Mouse (Mus musculus) liver, postnatal 0 days (tissue): ENCODE measurements at regions not wholly inside any gene's neighbourhood (a gene's known extent, or its start where the extent isn't known, plus 50 kb on each side); places are given as distances from the start of the nearest gene placed in this dataset.

ENCODE experiments used
- ATAC-seq: fragments of 200-750 bp; cut with Nextera tagmentation; 2 replicates; pipeline ENCODE4 v1.8.0; 2017; ENCODE audit warnings: mild to moderate bottlenecking, moderate library complexity
- DNase-seq: peaks from one replicate; pipeline ENCODE4 v3.0.0-alpha.2; 2016
- H3K27ac ChIP-seq: fragments of 300-500 bp; sonication (generic); 2 replicates; pipeline ENCODE4 v1.5.1; 2014; ENCODE audit warnings: antibody characterized with exemption, moderate library complexity, mild to moderate bottlenecking, low read depth
- H3K27me3 ChIP-seq: fragments of 300-500 bp; sonication (generic); 2 replicates; pipeline ENCODE4 v1.6.1; 2014; ENCODE audit warnings: low read length, control low read depth, mixed read lengths; ENCODE audit not compliant: insufficient read depth
- H3K36me3 ChIP-seq: fragments of 300-500 bp; sonication (generic); replicated peaks from 2 replicates; pipeline ENCODE4 v1.6.1; 2014; ENCODE audit warnings: mild to moderate bottlenecking, control low read depth, low read length, moderate library complexity, mixed read lengths; ENCODE audit not compliant: insufficient read depth
- H3K4me1 ChIP-seq: fragments of 300-500 bp; sonication (generic); 2 replicates; pipeline ENCODE4 v1.6.1; 2014; ENCODE audit warnings: antibody characterized with exemption, mild to moderate bottlenecking, control low read depth; ENCODE audit not compliant: insufficient read depth
- H3K4me2 ChIP-seq: fragments of 300-500 bp; sonication (generic); 2 replicates; pipeline ENCODE4 v1.6.1; 2014; ENCODE audit warnings: low read depth, mild to moderate bottlenecking, low read length, moderate library complexity, mixed read lengths
- H3K4me3 ChIP-seq: fragments of 300-500 bp; sonication (generic); 2 replicates; pipeline ENCODE4 v1.5.1; 2014; ENCODE audit warnings: low read depth, low read length
- H3K9ac ChIP-seq: fragments of 300-500 bp; sonication (generic); replicated peaks from 2 replicates; pipeline ENCODE4 v1.6.1; 2014; ENCODE audit warnings: mild to moderate bottlenecking, moderate library complexity
- H3K9me3 ChIP-seq: fragments of 300-500 bp; sonication (generic); 2 replicates; pipeline ENCODE4 v1.6.1; 2016; ENCODE audit warnings: mild to moderate bottlenecking, control low read depth, low read length, mixed read lengths
- CTCF ChIP-seq: sonication (generic); IDR thresholded peaks from 2 replicates; pipeline ENCODE4 v1.5.1; 2016; ENCODE audit warnings: antibody characterized with exemption, low read depth
- EP300 ChIP-seq: IDR thresholded peaks from 2 replicates; pipeline ENCODE4 v1.6.1; 2016; ENCODE audit warnings: antibody characterized with exemption, low read depth, mild to moderate bottlenecking
- WGBS: fragments of 180-500 bp; shearing (Covaris S2); extraction: QIAGEN DNeasy Blood & Tissue Kit; methylation state at CpG from one replicate; pipeline ENCODE4 v1.1.7; 2014; ENCODE audit not compliant: insufficient replicate concordance; 5-methylcytosine and 5-hydroxymethylcytosine counted together

- no peak for DNase-seq
- no peak overlapping the region for H3K9ac ChIP-seq
- H3K4me2 ChIP-seq = no peak overlapping the region
- H3K4me3 ChIP-seq = no peak overlapping the region
- H3K36me3 ChIP-seq = no peaks in the 10 kb centered on the region
- no peaks in the 10 kb centered on the region for H3K9me3 ChIP-seq
- ATAC-seq = no peak
- WGBS = 67% methylated on average over 2 of the region's 2 CpGs
- TF ChIP-seq EP300 (no peak), CTCF (no peak)
- H3K27ac ChIP-seq = no peak overlapping the region
- H3K27me3 ChIP-seq = no peaks in the 10 kb centered on the region
- no peaks in the 10 kb centered on the region for H3K4me1 ChIP-seq
Observed at GRCm38 (mm10) chr14:21932771-21933170, 56.6 kb downstream of the Zfp503 start.

DNA sequence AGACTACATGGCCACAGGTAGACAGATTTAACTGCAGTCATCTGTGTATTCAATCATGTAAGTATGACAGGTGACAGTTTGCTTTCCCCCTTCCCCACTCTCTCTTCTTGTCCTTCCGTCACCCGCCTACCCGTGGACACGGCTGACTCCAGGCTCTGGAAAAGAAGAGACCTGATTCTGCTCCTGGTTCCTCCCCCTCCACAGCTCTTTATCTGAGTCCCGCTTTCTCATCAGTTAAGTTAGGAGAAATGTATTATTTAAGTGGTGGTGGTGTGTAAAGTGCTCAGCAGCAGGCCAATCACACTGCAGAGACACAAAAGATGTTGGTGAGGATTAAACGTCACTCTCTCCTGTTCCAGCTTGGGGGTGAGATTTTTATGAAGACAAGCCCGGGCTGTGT is 57.5 kb downstream of the Zfp503 start:
- H3K4me3 ChIP-seq = no peak overlapping the region
- no peaks in the 10 kb centered on the region for H3K9me3 ChIP-seq
- no peak for TF ChIP-seq CTCF
- TF ChIP-seq EP300 = no peak
- no peaks in the 10 kb centered on the region for H3K4me1 ChIP-seq
- no peaks in the 10 kb centered on the region for H3K36me3 ChIP-seq
- H3K4me2 ChIP-seq = no peak overlapping the region
- DNase-seq (no peak), ATAC-seq (no peak)
- WGBS = 71% methylated on average over 7 of the region's 7 CpGs
- H3K27me3 ChIP-seq = no peaks in the 10 kb centered on the region
- H3K27ac ChIP-seq = no peak overlapping the region
- H3K9ac ChIP-seq = no peak overlapping the region

GRCm38 (mm10) chr14:21929048-21929447 is 60.4 kb downstream of the Zfp503 start:
- Histone ChIP-seq H3K4me1 (no peaks in the 10 kb centered on the region), H3K4me2 (no peak overlapping the region), H3K4me3 (no peak overlapping the region), H3K27ac (no peak overlapping the region), H3K36me3 (no peaks in the 10 kb centered on the region), H3K27me3 (no peaks in the 10 kb centered on the region), H3K9ac (no peak overlapping the region), H3K9me3 (no peaks in the 10 kb centered on the region)
- no peak for TF ChIP-seq EP300
- no peak for TF ChIP-seq CTCF
- 43% methylated on average over 5 of the region's 5 CpGs for WGBS
- no peak for ATAC-seq
- DNase-seq = no peak

GRCm38 (mm10) chr14:21916671-21917070 is 67.9 kb upstream of the Comtd1 start:
- Histone ChIP-seq H3K27me3 (no peaks in the 10 kb centered on the region), H3K36me3 (no peaks in the 10 kb centered on the region), H3K4me3 (no peak overlapping the region), H3K9ac (no peak overlapping the region), H3K9me3 (peaks cover 3% of the 10 kb centered on the region; the same call in 1 of the 2 replicates), H3K4me1 (no peaks in the 10 kb centered on the region), H3K27ac (no peak overlapping the region), H3K4me2 (no peak overlapping the region)
- DNase-seq = no peak
- WGBS = 64% methylated on average over 3 of the region's 3 CpGs
- TF ChIP-seq CTCF = no peak
- no peak for TF ChIP-seq EP300
- ATAC-seq = no peak

DNA sequence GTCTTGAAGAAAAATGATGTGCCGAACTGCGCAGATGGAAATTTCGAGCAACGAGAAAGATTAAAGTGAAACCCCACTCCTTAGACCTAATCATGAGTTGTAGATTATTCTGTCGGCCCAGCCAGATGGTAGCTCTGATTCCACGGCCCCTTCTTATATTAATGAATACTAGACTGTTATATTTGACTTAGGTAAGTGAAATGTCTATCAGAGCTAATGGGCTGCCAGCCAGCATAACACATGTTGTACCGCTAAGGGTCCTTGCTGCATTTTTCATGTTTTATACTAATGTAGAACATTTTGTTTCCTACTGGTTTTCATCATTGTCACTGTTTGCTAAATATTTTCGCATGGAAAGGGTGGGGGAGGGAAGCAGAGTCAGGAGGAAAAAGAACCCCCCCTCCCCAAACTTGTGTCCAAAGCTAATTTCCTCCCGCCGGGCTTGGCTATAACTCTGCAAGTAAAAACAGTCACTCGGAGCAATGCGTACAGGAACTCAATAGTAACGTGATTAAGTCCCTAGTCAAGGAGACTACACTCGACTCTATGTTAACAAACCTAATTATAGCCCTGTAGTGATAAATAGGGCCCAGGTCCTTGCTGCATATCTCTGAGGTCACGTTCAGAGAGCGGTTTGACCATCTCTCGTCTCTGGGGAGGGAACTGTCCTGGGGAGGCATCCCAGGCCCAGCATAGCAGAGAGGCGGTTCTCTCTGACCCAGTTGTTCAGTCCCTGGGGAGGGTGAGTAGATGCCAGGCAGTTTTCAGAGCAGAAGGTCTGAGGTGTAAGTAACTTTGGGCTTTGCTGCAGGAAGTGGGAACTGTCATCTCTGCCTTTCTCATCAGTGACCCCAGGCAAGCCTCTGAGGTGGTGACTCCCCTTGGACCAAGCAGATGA is 56.0 kb upstream of the Comtd1 start:
- WGBS = 47% methylated on average over 18 of the region's 18 CpGs
- no peaks in the 10 kb centered on the region for H3K9me3 ChIP-seq
- no peak overlapping the region for H3K9ac ChIP-seq
- no peaks in the 10 kb centered on the region for H3K36me3 ChIP-seq
- H3K27me3 ChIP-seq = no peaks in the 10 kb centered on the region
- no peak for TF ChIP-seq EP300
- no peak for TF ChIP-seq CTCF
- no peak overlapping the region for H3K4me3 ChIP-seq
- DNase-seq (no peak), ATAC-seq (no peak)
- H3K4me1 ChIP-seq = no peaks in the 10 kb centered on the region
- H3K4me2 ChIP-seq = peak overlapping the region; percentile 38; the same call in 1 of the 2 replicates
- no peak overlapping the region for H3K27ac ChIP-seq

GRCm38 (mm10) chr14:21903562-21904497 is 55.1 kb upstream of the Comtd1 start:
- H3K4me1 ChIP-seq = no peaks in the 10 kb centered on the region
- peak; percentile 19 for DNase-seq

More at GRCm38 (mm10) chr14:21903562-21904497, 55.1 kb upstream of the Comtd1 start:
- H3K27me3 ChIP-seq = no peaks in the 10 kb centered on the region
- no peaks in the 10 kb centered on the region for H3K9me3 ChIP-seq
- H3K27ac ChIP-seq = no peak overlapping the region
- 23% methylated on average over 23 of the region's 23 CpGs for WGBS
- no peak overlapping the region for H3K4me3 ChIP-seq
- TF ChIP-seq EP300 (no peak), CTCF (peak; percentile 27)
- no peaks in the 10 kb centered on the region for H3K36me3 ChIP-seq
- no peak overlapping the region for H3K9ac ChIP-seq
- no peak for ATAC-seq
- H3K4me2 ChIP-seq = peak overlapping the region; percentile 38
